Mouse (Mus musculus) thymus, adult 2 months (tissue): ENCODE data around the gene Lamc2.

ENCODE experiments used
- CTCF ChIP-seq: fragments of 200-500 bp; IDR thresholded peaks from 2 replicates; pipeline ENCODE4 v1.5.1; 2012; ENCODE audit warnings: mild to moderate bottlenecking, control low read depth, low read length, moderate library complexity, borderline replicate concordance; ENCODE audit not compliant: control insufficient read depth, poor library complexity, insufficient read depth; ENCODE audit errors: extremely low read depth
- POLR2A ChIP-seq: fragments of 200-500 bp; IDR thresholded peaks from 2 replicates; pipeline ENCODE4 v1.6.1; 2012; ENCODE audit warnings: mild to moderate bottlenecking, low read length, control low read depth, moderate library complexity; ENCODE audit not compliant: control insufficient read depth, poor library complexity, insufficient read depth; ENCODE audit errors: extremely low read depth

DNA sequence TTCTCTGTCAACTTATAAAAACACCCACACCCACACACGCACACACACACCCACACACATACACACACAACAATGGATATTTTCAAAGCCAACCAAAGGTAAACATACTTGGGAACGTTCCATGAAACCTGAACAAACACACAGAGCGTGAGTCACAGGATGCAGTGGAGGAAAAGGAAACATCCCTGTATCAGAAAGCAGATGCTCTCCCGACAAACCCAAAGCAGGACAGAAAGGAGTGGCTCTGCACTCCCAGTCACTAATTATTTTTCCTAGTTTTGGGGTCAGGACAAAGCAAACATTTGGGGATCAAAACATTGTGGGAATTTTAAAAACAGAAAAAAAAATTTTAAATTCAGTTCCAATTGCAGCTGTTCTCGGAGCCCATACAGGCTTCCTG lies 38.1 kb upstream of the Lamc2 start:
- no peak for TF ChIP-seq CTCF
- TF ChIP-seq POLR2A = no peak
